Mouse (Mus musculus): Measurements from ENCODE around the gene 1700023F06Rik. TPM values are rescaled to one million over a fixed set of nuclear protein-coding genes. Genes with fewer than 3 reads are reported as not detected.

The 1700023F06Rik gene
- polyA plus RNA-seq, 1 experiment = 1.3 TPM

DNA sequence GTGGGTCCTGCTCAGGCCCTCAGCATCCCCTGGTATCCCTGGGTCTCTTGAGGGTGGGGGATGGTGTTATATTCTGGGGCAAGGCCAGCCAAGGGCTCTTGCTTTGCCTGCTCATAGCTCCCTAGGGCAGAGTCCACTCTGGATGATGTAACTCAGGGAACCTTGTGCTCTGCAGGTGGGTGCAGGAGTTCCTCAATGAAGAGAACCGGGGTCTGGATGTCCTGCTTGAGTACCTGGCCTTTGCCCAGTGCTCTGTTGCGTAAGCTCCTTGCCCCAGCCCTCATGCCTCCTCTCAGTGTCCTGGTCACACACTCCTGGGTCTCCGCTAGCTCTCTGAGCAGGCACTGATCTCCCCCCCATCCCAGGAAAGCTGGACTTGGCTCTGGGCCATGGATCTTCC, 26.4 kb downstream of the 1700023F06Rik start:
- no peak for DNase-seq (ENCODE audit: low spot score)

- DNase-seq (ENCODE audit: low spot score) = no peak
Observed at GRCm38 (mm10) chr11:103181349-103181748, 27.0 kb downstream of the 1700023F06Rik start.

DNA sequence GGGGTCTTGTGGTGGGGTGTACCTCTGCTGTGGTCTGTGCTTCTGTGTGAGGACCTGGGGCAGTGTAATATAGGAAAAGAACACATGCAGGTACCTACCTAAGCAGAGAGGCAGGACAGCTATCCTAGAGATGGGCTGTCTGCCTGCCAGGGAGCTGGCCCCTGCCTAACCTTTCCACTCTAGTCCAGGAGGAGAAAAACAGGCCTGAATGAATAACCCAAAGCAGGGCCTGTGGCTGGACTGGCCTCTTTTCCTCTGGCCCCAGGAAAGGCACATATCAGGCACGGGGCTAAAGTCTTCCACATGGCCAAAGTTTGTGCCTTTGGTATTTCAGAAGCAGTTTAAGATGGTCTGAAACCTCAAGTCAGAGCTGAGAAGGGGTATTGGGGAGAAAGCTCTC, 27.9 kb downstream of the 1700023F06Rik start:
- DNase-seq (ENCODE audit: low spot score) = no peak

GRCm38 (mm10) chr11:103178748-103179147, 29.6 kb downstream of the 1700023F06Rik start:
- no peak for DNase-seq (ENCODE audit: low spot score)

GRCm38 (mm10) chr11:103177815-103178485, 30.4 kb downstream of the 1700023F06Rik start:
- no peak for DNase-seq (ENCODE audit: low spot score)

GRCm38 (mm10) chr11:103177216-103177615, 31.1 kb downstream of the 1700023F06Rik start:
- DNase-seq (ENCODE audit: low spot score) = no peak

DNA sequence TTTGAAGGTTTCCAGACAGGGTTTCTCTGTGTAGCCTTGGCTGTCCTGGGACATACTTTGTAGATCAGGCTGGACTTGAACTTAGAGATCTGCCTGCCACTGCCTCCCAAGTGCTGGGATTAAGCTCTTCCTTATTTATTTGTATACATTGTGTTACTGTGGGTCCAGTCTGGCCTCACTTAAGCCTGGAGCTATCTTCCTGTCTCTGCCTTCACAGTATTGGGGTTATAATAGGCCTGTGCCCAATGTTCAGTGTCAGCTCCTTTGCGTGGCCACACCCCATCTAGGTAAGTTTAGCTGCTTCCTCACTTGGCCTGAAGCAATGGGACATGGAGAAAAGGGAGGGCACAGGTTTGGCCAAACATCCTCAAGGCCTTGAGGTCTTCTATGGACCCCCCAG, 31.8 kb downstream of the 1700023F06Rik start:
- DNase-seq (ENCODE audit: low spot score) = no peak

GRCm38 (mm10) chr11:103175688-103176442, 32.5 kb downstream of the 1700023F06Rik start:
- no peak for DNase-seq (ENCODE audit: low spot score)

- DNase-seq (ENCODE audit: low spot score) = no peak
Observed at GRCm38 (mm10) chr11:103174891-103175391, 33.4 kb downstream of the 1700023F06Rik start.

GRCm38 (mm10) chr11:103174411-103174832, 33.9 kb downstream of the 1700023F06Rik start:
- no peak for DNase-seq (ENCODE audit: low spot score)

DNA sequence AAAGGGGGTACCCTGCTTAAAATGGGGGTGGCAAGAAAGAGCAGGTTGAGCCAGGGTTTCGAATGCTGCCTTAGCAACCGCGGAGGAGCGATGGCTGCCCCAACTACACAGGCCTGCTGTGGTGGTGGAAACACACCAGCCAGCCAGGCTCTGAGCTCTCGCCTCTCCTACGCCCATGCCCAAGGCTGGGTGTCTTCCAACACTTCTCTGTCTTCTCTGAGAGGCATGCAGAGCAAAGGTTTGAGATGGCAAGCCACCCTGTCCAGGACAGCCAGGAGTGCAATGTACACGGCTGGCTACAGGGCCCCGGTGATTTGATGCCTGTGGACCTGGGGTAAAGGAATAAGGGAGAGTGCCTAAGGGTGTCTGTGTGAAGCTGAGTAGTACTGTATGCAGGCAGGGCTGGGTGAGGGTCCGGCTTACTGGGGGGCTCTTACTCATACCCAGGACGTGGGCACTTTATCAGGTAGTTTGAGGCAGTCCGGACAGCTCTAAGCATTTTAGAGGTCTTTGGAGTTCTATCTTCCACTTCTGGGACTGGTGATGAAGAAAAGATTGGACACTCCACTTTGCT, 34.5 kb downstream of the 1700023F06Rik start:
- no peak for DNase-seq (ENCODE audit: low spot score)

GRCm38 (mm10) chr11:103173041-103173770, 35.2 kb downstream of the 1700023F06Rik start:
- no peak for DNase-seq (ENCODE audit: low spot score)

DNA sequence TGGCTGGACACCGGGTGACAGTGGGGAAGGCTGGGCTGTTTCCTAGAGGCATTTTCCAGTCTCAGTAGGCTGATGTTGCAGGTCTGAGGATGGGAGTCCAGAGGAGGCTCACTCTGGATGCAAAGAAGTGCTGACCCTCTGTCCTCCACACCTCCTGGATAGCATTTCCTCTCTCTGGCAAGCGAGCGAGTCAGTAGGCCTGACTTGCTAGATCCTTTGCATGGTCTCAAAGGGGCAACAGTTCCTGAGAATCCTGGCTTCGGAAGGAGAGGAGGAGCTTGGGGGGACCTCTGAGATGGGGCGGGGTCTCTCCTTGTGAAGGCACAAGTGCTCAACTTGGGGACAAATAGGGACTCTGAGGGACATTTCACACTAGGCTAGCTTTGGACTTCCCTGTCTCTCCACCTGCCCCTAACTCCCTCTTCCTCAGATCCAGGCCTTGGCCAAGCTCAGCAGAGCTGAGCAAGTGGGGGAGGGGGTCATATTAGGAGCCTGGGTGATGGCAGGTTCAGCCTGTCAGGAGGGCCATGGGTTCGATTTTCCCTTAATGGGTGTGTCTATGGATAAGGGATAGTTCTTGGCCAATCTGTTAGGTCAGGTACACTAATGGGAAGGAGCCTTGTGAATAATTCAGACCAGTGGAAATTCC, 35.8 kb downstream of the 1700023F06Rik start:
- no peak for DNase-seq (ENCODE audit: low spot score)

DNA sequence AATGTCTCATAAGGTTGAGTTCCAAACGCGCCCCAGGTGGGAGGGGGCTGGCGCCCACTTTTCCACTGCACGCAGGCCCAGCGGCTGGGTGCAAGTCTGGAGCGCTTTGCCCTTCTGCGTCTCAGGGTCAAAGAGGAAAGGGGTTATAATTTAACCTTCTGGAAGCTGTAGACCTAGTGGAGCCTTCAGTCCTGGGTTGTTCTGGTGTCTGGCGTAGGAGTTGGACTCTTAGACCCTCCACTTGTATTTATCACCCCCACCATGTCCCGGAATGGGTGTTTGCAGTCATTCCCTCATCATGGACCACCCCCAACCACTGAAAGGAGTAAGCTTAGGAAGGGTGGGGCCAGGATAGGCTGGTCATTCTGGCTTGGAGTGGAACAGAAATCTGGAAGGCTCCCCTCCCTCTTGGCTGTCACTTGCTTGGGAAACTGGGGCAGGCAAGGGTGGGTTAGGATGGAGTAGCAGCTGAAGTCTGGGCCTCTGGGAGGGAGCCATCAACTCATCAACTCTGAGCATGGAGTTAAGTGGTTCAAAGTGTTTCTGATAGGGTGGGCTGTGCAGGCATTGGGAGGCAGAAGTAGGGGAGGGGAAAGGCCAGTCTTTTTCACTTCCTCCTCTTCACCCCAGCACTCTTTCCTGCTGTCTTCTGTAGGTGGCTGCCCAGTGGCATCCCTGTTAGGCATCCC, 36.5 kb downstream of the 1700023F06Rik start:
- DNase-seq (ENCODE audit: low spot score) = no peak

- DNase-seq (ENCODE audit: low spot score) = no peak
Observed at GRCm38 (mm10) chr11:103171286-103171620, 37.1 kb downstream of the 1700023F06Rik start.

- no peak for DNase-seq (ENCODE audit: low spot score)
Observed at GRCm38 (mm10) chr11:103170494-103171285, 37.7 kb downstream of the 1700023F06Rik start, which contains the start of gene Fmnl1. TSS of gene Fmnl1 (plus strand) at chr11:103171107.

- no peak for DNase-seq (ENCODE audit: low spot score)
Observed at GRCm38 (mm10) chr11:103170111-103170493, 38.3 kb downstream of the 1700023F06Rik start.

DNA sequence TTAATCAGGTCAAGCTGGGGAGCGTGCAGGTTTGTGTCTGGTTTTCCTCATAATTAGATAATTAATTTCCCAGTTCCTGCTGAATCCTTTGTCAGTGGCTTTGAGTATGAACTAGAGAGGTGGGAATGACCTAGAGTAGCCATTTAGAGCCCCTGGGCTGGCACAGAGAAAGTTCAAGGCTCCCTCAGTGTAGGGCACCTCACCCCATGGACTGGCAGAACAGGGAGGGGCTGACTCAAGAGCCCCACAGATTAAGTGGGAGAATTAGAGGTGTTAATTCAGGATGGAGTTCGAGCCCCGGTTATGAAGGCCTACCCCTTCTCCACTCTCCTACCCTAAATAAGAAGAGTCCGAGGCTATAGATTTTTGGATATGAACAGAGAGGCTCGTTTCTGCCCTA, 38.7 kb downstream of the 1700023F06Rik start:
- no peak for DNase-seq (ENCODE audit: low spot score)

DNA sequence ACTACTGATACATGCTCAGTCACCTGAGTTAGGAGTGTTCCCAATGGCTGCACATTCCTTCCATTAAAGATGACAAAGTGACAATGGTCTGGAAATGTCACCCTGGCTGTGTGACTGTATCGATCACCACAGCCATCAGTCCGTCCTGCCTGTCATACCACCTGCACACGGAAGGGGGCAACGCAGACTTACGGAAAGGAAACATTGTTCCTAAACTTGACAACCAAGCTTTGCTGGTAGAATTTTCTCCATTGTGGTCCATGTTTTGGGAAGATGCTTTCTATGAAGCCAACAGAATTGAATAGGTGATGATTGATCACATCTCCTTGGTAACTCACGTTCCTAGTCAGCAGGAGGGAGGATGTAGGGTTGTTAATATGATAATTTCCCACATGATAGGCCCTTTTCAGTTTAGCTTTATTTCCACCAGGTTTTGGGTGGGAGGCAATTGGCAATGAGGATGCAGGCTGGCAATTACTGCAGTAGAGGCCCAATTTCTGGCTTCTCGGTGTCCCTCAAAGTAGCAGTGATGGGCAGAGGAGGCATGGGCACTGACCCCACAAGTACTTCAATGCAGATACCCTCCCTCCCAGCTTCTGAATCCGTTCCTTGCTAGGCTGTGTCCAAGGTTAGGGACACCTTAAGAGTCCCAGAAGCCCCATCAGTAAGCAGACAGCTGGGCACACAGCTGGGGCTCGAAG, 39.5 kb downstream of the 1700023F06Rik start:
- peak; percentile 34 for DNase-seq (ENCODE audit: low spot score)
